ENCODE assay signal across 1 mouse cellular context in genomic region chr3:26970529-26970928, GRCm38 (mm10).
TF ChIP-seq lines count a peak whose summit lies in the region.

No protein-coding gene starts in this region.

TF ChIP-seq in MEL, 35 proteins besides CTCF, POLR2A, EP300 and RAD21 (continued from another document):
- TF ChIP-seq ZNF384 (IDR thresholded peaks at IDR 0.05; ENCODE audit: low read depth, low read length) = no peak
- 0 out of 2 replicates have a peak, but pooled peaks have one; percentile 33 for TF ChIP-seq BHLHE40 (IDR thresholded peaks at IDR 0.05; ENCODE audit: borderline replicate concordance, low read depth, low read length)
- TF ChIP-seq NRF1 (IDR thresholded peaks at IDR 0.05; ENCODE audit: insufficient read depth, low read depth, low read length, poor library complexity, severe bottlenecking) = no peak
- no peak for TF ChIP-seq POLR2AphosphoS2 (IDR thresholded peaks at IDR 0.05; ENCODE audit: low read length)
- no peak for TF ChIP-seq CHD2 (IDR thresholded peaks at IDR 0.05; ENCODE audit: low read length)
- no peak for TF ChIP-seq MYC (IDR thresholded peaks at IDR 0.05; ENCODE audit: low read depth, low read length)
- no peak for TF ChIP-seq GATA1 (IDR thresholded peaks at IDR 0.05; ENCODE audit: low read depth, low read length)
- no peak for TF ChIP-seq SIN3A (IDR thresholded peaks at IDR 0.05; ENCODE audit: low read length)
- TF ChIP-seq RCOR1 (IDR thresholded peaks at IDR 0.05; ENCODE audit: low read depth, low read length) = no peak
- no peak for TF ChIP-seq TBP (IDR thresholded peaks at IDR 0.05; ENCODE audit: low read depth, low read length)
- TF ChIP-seq TAL1 (IDR thresholded peaks at IDR 0.05; ENCODE audit: low read length) = no peak
- TF ChIP-seq E2F4 (IDR thresholded peaks at IDR 0.05; ENCODE audit: borderline replicate concordance, low read depth, low read length) = no peak
- peak; percentile 32; the same call in 1 of the 2 replicates for TF ChIP-seq HCFC1 (IDR thresholded peaks at IDR 0.05; ENCODE audit: low read depth, low read length)
- no peak for TF ChIP-seq MAZ (IDR thresholded peaks at IDR 0.05; ENCODE audit: low read depth, low read length)
- no peak for TF ChIP-seq MAFK (IDR thresholded peaks at IDR 0.05; ENCODE audit: borderline replicate concordance, low read depth, low read length)
- no peak for TF ChIP-seq GABPA (IDR thresholded peaks at IDR 0.05; ENCODE audit: low read depth, low read length)
- peak; percentile 73; the same call in 1 of the 2 replicates for TF ChIP-seq ETS1 (IDR thresholded peaks at IDR 0.05; ENCODE audit: low read depth, low read length)
- TF ChIP-seq MYB (IDR thresholded peaks at IDR 0.05; ENCODE audit: low read depth, low read length) = no peak
- TF ChIP-seq USF2 (IDR thresholded peaks at IDR 0.05; ENCODE audit: borderline replicate concordance in 1 of 2, insufficient read depth in 1 of 2, low read depth in 1 of 2, low read length in 2 of 2) = no peak
- no peak for TF ChIP-seq KAT2A (conservative IDR thresholded peaks at IDR 0.05; ENCODE audit: low read depth, low read length)
